Mouse (Mus musculus): ENCODE results near the gene Synrg.

DNA sequence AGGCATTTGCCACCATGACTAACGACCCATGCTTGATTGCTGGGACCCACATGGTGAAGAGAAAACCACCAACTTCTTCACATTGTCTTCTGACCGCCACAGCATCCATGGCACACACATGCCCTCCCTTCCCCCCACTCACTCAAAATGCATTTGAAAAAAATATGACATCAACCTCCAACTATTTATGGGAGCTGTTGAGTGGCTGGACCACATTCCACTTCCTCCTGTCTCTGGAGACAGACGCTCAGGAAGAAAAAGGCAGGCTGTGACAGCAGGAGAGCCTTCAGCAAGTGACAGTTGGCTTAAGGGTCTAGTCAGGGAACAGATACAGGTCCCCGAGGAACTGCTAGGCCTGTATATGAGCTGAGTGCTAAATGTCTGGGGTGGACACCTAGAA, 115.7 kb downstream of the Synrg start:
- no peak for TF ChIP-seq POLR2A (IDR thresholded peaks at IDR 0.05; ENCODE audit: borderline replicate concordance, insufficient read depth, low read length)
- no peak for TF ChIP-seq CTCF (IDR thresholded peaks at IDR 0.05; ENCODE audit: borderline replicate concordance, insufficient read depth, low read depth, low read length)

Measured in cerebellum, adult 2 months (tissue).